20 mouse cellular contexts compared by ENCODE assay signal in the genomic region with DNA sequence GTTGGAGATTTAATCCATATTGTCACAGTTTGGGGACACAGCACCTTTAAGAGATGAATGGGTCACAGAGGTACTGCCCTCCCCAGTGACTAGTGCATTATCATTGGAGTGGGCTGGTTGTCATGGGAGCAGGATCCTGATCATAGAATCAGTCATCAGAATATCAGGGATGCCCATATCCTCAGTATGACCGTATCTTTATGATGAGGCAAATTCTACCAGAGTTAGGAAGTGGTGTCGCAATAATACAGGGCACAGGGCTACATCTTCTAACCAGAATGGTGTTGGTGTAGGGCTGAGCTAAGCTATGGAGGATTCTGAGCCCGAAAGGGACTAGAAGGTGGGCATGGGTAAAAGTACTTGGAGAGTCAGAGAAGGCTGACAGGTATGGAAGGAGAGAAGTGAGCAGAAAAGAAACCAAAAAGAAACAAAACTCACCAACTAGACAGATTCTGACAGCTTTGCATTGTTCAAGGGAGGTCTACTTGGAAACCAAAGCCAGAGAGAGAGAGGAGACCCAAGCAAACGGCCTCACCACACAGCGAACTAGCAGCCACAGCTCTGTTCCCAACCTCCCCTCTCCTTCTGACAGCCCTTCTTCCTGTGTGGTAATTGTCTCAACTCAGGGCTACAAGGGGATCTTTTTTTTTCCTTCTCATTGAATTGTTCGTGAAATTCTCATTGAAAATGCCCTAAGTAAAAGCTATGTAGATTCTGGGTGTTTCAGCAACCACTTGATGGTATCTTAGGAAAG.
DNase-seq lines count a peak whose midpoint lies in the region; ATAC-seq and TF ChIP-seq lines count a peak whose summit lies in the region.
"Had no signal": no experiment of that assay in that cellular context is flagged by ENCODE, and none has a peak within 500 bp of the region (broad histone marks: within the 10 kb centered on the region; RNA-seq: fewer than 3 reads in every experiment).

No protein-coding gene starts in this region.

- no peaks in the 10 kb centered on the region for H3K36me3 ChIP-seq in heart, adult 2 months (ENCODE audit: control insufficient read depth, insufficient read depth, low read length)
- H3K36me3 ChIP-seq in heart, embryonic 12.5 days = no peaks in the 10 kb centered on the region
- H3K36me3 ChIP-seq in heart, postnatal 0 days (replicated peaks; ENCODE audit: control insufficient read depth, insufficient read depth, low read length) = no peaks in the 10 kb centered on the region
- H3K36me3 ChIP-seq: embryonic facial prominence, embryonic 12.5 days; forebrain, embryonic 15.5 days; heart, embryonic 13.5 days; hindbrain, embryonic 13.5 days had no signal

- no peak for DNase-seq in heart, adult 2 months
- no peak for DNase-seq in heart, postnatal 0 days (ENCODE audit: low spot score)
- DNase-seq in heart, postnatal 4 days = no peak
- no peak for DNase-seq in adrenal gland, postnatal 4 days (ENCODE audit: low spot score in 2 of 2)
- DNase-seq: adrenal gland, postnatal 14 days; cerebellum, adult 2 months; cerebellum, postnatal 10 days; gastrocnemius, postnatal 14 days; kidney, adult 11 months had no signal

- intact Hi-C loops in heart, adult 2 months (cut with DNase I) = no loop called here

- H3K27me3 ChIP-seq in heart, adult 2 months (ENCODE audit: control insufficient read depth, insufficient read depth, low read length) = no peaks in the 10 kb centered on the region
- no peaks in the 10 kb centered on the region for H3K27me3 ChIP-seq in heart, embryonic 12.5 days (replicated peaks)
- no peaks in the 10 kb centered on the region for H3K27me3 ChIP-seq in heart, postnatal 0 days (ENCODE audit: control insufficient read depth, insufficient read depth, low read length)
- H3K27me3 ChIP-seq: CH12.LX; embryonic facial prominence, embryonic 12.5 days; forebrain, embryonic 15.5 days; heart, embryonic 13.5 days; hindbrain, embryonic 13.5 days had no signal

- TF ChIP-seq EP300 in heart, adult 2 months (IDR thresholded peaks at IDR 0.05; ENCODE audit: insufficient read depth, low read depth, low read length) = no peak
- no peak for TF ChIP-seq EP300 in heart, postnatal 0 days (IDR thresholded peaks at IDR 0.05; ENCODE audit: low read depth)

- H3K4me3 ChIP-seq in heart, adult 2 months = no peak overlapping the region
- no peak overlapping the region for H3K4me3 ChIP-seq in heart, embryonic 12.5 days
- H3K4me3 ChIP-seq in heart, postnatal 0 days (ENCODE audit: low read depth, low read length) = no peak overlapping the region
- H3K4me3 ChIP-seq: embryonic facial prominence, embryonic 12.5 days; forebrain, embryonic 15.5 days; heart, embryonic 13.5 days; hindbrain, embryonic 13.5 days had no signal

- ATAC-seq in heart, embryonic 12.5 days (ENCODE audit: insufficient number of reproducible peaks, low FRiP score) = no peak
- no peak for ATAC-seq in heart, postnatal 0 days (ENCODE audit: insufficient read depth, low read depth)
- peak; percentile 61 for ATAC-seq in granulocyte monocyte progenitor cell, adult 5-6 weeks (replicated peaks; ENCODE audit: poor library complexity, severe bottlenecking)
- no peak for ATAC-seq in monocyte, adult 5-6 weeks (replicated peaks; ENCODE audit: insufficient number of reproducible peaks, low FRiP score, low TSS enrichment, poor library complexity, severe bottlenecking)
- ATAC-seq: activated CD4-positive, CD25-positive, alpha-beta regulatory T cell, adult 4 months; forebrain, embryonic 15.5 days; hindbrain, postnatal 0 days; Patski had no signal

- no peak for TF ChIP-seq CTCF in heart, adult 2 months (IDR thresholded peaks at IDR 0.05)
- no peak for TF ChIP-seq CTCF in heart, postnatal 0 days (IDR thresholded peaks at IDR 0.05; ENCODE audit: low read depth)

- no peaks in the 10 kb centered on the region for H3K9me3 ChIP-seq in heart, embryonic 12.5 days (replicated peaks)
- H3K9me3 ChIP-seq in heart, postnatal 0 days (replicated peaks; ENCODE audit: control insufficient read depth, low read length) = no peaks in the 10 kb centered on the region
- H3K9me3 ChIP-seq: embryonic facial prominence, embryonic 12.5 days; forebrain, embryonic 15.5 days; heart, embryonic 13.5 days; hindbrain, embryonic 13.5 days had no signal

- H3K27ac ChIP-seq in heart, adult 2 months = peak overlapping the region; percentile 36
- no peak overlapping the region for H3K27ac ChIP-seq in heart, embryonic 12.5 days (ENCODE audit: poor library complexity, severe bottlenecking)
- peak overlapping the region; percentile 65 for H3K27ac ChIP-seq in heart, postnatal 0 days (ENCODE audit: low read depth)
- H3K27ac ChIP-seq: embryonic facial prominence, embryonic 12.5 days; forebrain, embryonic 15.5 days; heart, embryonic 13.5 days; hindbrain, embryonic 13.5 days; hindbrain, postnatal 0 days had no signal

- 63% methylated on average over 6 of the region's 6 CpGs for WGBS in heart, adult 2 months
- 65% methylated on average over 6 of the region's 6 CpGs for WGBS in heart, embryonic 12.5 days
- WGBS in heart, postnatal 0 days = 59% methylated on average over 6 of the region's 6 CpGs

- H3K79me2 ChIP-seq in heart, adult 2 months (replicated peaks; ENCODE audit: control insufficient read depth, insufficient read depth, low read length) = no peaks in the 10 kb centered on the region

- no peak overlapping the region for H3K4me2 ChIP-seq in heart, embryonic 12.5 days
- H3K4me2 ChIP-seq in heart, postnatal 0 days (ENCODE audit: low read depth, low read length) = no peak overlapping the region
- H3K4me2 ChIP-seq: embryonic facial prominence, embryonic 12.5 days; forebrain, embryonic 15.5 days; heart, embryonic 13.5 days; hindbrain, embryonic 13.5 days had no signal

- H3K9ac ChIP-seq in heart, adult 2 months (ENCODE audit: low read depth, low read length) = no peak overlapping the region
- no peak overlapping the region for H3K9ac ChIP-seq in heart, embryonic 12.5 days
- no peak overlapping the region for H3K9ac ChIP-seq in heart, postnatal 0 days (replicated peaks; ENCODE audit: low read depth, low read length)
- H3K9ac ChIP-seq: embryonic facial prominence, embryonic 12.5 days; forebrain, embryonic 15.5 days; heart, embryonic 13.5 days; hindbrain, embryonic 13.5 days had no signal

- TF ChIP-seq POLR2A in heart, adult 2 months (IDR thresholded peaks at IDR 0.05; ENCODE audit: insufficient read depth, low read depth, low read length) = no peak

- peaks cover 11% of the 10 kb centered on the region for H3K4me1 ChIP-seq in heart, adult 2 months (ENCODE audit: control insufficient read depth, insufficient read depth, low read length)
- peaks cover 5% of the 10 kb centered on the region; the same call in 1 of the 2 replicates for H3K4me1 ChIP-seq in heart, embryonic 12.5 days (replicated peaks)
- no peaks in the 10 kb centered on the region for H3K4me1 ChIP-seq in heart, postnatal 0 days (ENCODE audit: control insufficient read depth, insufficient read depth)
- H3K4me1 ChIP-seq: embryonic facial prominence, embryonic 12.5 days had no signal
